Mouse (Mus musculus): ENCODE measurements around the gene Cfd.

GRCm38 (mm10) chr10:79871845-79872244 is 18.8 kb upstream of the Cfd start:
- TF ChIP-seq CTCF (IDR thresholded peaks at IDR 0.05; ENCODE audit: low read depth) (no peak), EP300 (IDR thresholded peaks at IDR 0.05; ENCODE audit: low read depth) (no peak)
